Mouse (Mus musculus) central nervous system, embryonic 14 days (tissue): ENCODE results near the gene Slc20a1. TPM values are rescaled to one million over a fixed set of nuclear protein-coding genes. Genes with fewer than 3 reads are reported as not detected.

Experiments used
- polyA plus RNA-seq: library from polyadenylated mRNA; depleted of rRNA; stranded (reverse); fragments of >200 nt; gene quantifications from 2 replicates; pipeline ENCODE4 v1.2.3, GENCODE M21; 2012; rRNA removed

Gene Slc20a1
- polyA plus RNA-seq: 70.3 and 70.9 TPM in 2 replicates

DNA sequence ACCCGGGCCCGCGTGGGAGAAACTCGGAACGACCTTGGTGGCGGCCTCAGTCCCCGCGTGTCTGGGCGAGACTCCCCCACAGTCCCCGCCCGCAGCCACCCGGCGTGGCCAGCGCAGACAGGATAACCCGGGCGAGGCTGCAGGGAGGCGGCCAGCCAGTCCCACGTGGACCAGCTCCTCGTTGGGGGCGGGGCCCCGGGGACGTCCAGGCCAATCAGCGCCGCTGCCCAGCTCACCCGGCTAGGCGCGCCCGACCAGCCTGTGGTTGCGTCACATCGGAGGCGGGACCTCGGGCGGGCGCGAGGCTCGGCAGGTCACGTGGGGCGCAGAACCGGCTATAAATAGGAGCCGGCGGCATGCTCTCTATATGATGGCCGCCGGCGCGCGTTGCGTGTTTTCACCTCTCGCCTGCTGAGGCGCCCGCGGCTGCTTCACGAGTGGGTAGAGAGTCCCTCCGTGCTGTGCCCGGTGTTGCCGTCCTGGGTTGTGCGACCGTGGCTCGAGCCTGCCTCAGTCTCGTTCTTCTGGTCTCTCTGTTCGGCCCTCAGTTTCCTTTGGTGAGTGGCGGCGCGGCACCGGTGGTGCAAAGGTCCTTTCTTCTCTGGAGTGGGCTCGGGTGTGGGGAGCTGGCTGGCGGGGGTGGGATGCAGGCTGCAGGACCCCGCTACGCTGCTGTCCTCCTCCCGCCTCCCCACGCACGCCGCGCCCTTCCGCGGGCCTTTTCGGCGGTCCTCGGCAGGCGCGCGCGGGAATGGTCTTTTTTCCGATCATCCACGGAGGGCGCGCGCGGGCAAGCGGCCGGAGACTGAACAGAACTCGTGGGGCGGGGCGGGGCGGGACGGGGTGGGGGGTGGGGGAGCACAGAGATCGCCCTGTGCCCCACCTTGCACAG lies at the start of gene Slc20a1:
Slc20a1 (plus strand) TSS at position 329 of the 892 bp plus-strand sequence.

Other genes starting within 250 kb of the Slc20a1 start
- gene Zc3h6, start 231.4 kb upstream of the Slc20a1 start, polyA plus RNA-seq: 2.6 and 3.0 TPM in 2 replicates
- gene Gm10762, start 231.0 kb upstream of the Slc20a1 start, polyA plus RNA-seq: 18.7 and 19.0 TPM in 2 replicates
- gene Vinac1, start 150.6 kb upstream of the Slc20a1 start, polyA plus RNA-seq: 0.64 and 0.65 TPM in 2 replicates
- 23.8 and 26.2 TPM in 2 replicates for gene Ttl, start 132.8 kb upstream of the Slc20a1 start, polyA plus RNA-seq
- 28.2 and 29.6 TPM in 2 replicates for gene Polr1b, start 97.8 kb upstream of the Slc20a1 start, polyA plus RNA-seq
- gene Chchd5, start 69.1 kb upstream of the Slc20a1 start, polyA plus RNA-seq: 25.8 and 27.5 TPM in 2 replicates
- gene Ckap2l, start 98.4 kb downstream of the Slc20a1 start, polyA plus RNA-seq: 8.9 and 10.1 TPM in 2 replicates
- gene Il1a, start 111.2 kb downstream of the Slc20a1 start, polyA plus RNA-seq: 0.22 and 0.83 TPM in 2 replicates
- gene Il1b, start 172.4 kb downstream of the Slc20a1 start, polyA plus RNA-seq: 0.14 and 1.9 TPM in 2 replicates